8 mouse cellular contexts compared by ENCODE assay signal in genomic region chr4:128729033-128729708, GRCm38 (mm10). TPM values are rescaled to one million over a fixed set of nuclear protein-coding genes. Genes with fewer than 3 reads are reported as not detected.
DNase-seq lines count a peak whose midpoint lies in the region; ATAC-seq and TF ChIP-seq lines count a peak whose summit lies in the region.

No protein-coding gene starts in this region.

- intact Hi-C loops in left cerebral cortex, postnatal 4 days (cut with DNase I): no loop called here

- WGBS in embryonic facial prominence, embryonic 11.5 days: 10% methylated on average over 15 of the region's 15 CpGs
- 15% methylated on average over 15 of the region's 15 CpGs for WGBS in intestine, postnatal 0 days

- no peaks in the 10 kb centered on the region for H3K9me3 ChIP-seq in embryonic facial prominence, embryonic 11.5 days (replicated peaks; ENCODE audit: control insufficient read depth, low read length)
- H3K9me3 ChIP-seq in intestine, postnatal 0 days (ENCODE audit: control insufficient read depth): no peaks in the 10 kb centered on the region

- peak; percentile 27 for TF ChIP-seq POLR2A in myocyte (IDR thresholded peaks at IDR 0.05; ENCODE audit: insufficient read length, low read depth)

- H3K79me2 ChIP-seq in myocyte (ENCODE audit: control insufficient read depth, insufficient read depth): peaks cover 65% of the 10 kb centered on the region

- DNase-seq in left cerebral cortex, postnatal 4 days: peak; percentile 89
- DNase-seq in left cerebral cortex, adult 9 months (ENCODE audit: low spot score in 2 of 2): no peak
- DNase-seq in embryonic facial prominence, embryonic 11.5 days (ENCODE audit: low spot score): no peak
- no peak for DNase-seq in adipocyte (ENCODE audit: low spot score)
- no peak for DNase-seq in embryo, embryonic 9.5 days (ENCODE audit: extremely low spot score)

- TF ChIP-seq CTCF in intestine, postnatal 0 days (IDR thresholded peaks at IDR 0.05; ENCODE audit: low read depth): no peak

- peak overlapping the region; percentile 93 for H3ac ChIP-seq in myocyte (ENCODE audit: control insufficient read depth, insufficient read length)

- H3K27ac ChIP-seq in embryonic facial prominence, embryonic 11.5 days (replicated peaks; ENCODE audit: low read depth, low read length): no peak overlapping the region
- H3K27ac ChIP-seq in intestine, postnatal 0 days (ENCODE audit: low read depth, low read length): 0 out of 2 replicates have a peak overlapping the region, but pooled peaks have one; percentile 5

- ATAC-seq in embryonic facial prominence, embryonic 11.5 days (replicated peaks; ENCODE audit: insufficient number of reproducible peaks, low FRiP score, low TSS enrichment, low read depth): no peak
- ATAC-seq in intestine, postnatal 0 days: no peak
- no peak for ATAC-seq in monocyte, adult 5-6 weeks (replicated peaks; ENCODE audit: insufficient number of reproducible peaks, low FRiP score, low TSS enrichment, poor library complexity, severe bottlenecking)

- no peaks in the 10 kb centered on the region for H3K27me3 ChIP-seq in embryonic facial prominence, embryonic 11.5 days (ENCODE audit: control insufficient read depth, insufficient read depth, low read length)
- H3K27me3 ChIP-seq in intestine, postnatal 0 days (replicated peaks; ENCODE audit: control insufficient read depth, insufficient read depth, low read length): no peaks in the 10 kb centered on the region
- H3K27me3 ChIP-seq in myocyte (ENCODE audit: control insufficient read depth, insufficient read depth, insufficient read length): no peaks in the 10 kb centered on the region

- H3K4me2 ChIP-seq in embryonic facial prominence, embryonic 11.5 days (ENCODE audit: low read depth, low read length): peak overlapping the region; percentile 72
- peak overlapping the region; percentile 85 for H3K4me2 ChIP-seq in intestine, postnatal 0 days (replicated peaks; ENCODE audit: low read depth)
- peak overlapping the region; percentile 90 for H3K4me2 ChIP-seq in myocyte (ENCODE audit: low read depth)

- H3K4me1 ChIP-seq in embryonic facial prominence, embryonic 11.5 days (ENCODE audit: control insufficient read depth, insufficient read depth, low read length): peaks cover 5% of the 10 kb centered on the region
- H3K4me1 ChIP-seq in intestine, postnatal 0 days (replicated peaks; ENCODE audit: control insufficient read depth, insufficient read depth, low read length): peaks cover 14% of the 10 kb centered on the region; the same call in 1 of the 2 replicates

- H3K36me3 ChIP-seq in embryonic facial prominence, embryonic 11.5 days (replicated peaks; ENCODE audit: control insufficient read depth, insufficient read depth, low read depth, low read length): no peaks in the 10 kb centered on the region; the same call in 1 of the 2 replicates
- H3K36me3 ChIP-seq in intestine, postnatal 0 days (ENCODE audit: control insufficient read depth, insufficient read depth): no peaks in the 10 kb centered on the region; the same call in 1 of the 2 replicates
- H3K36me3 ChIP-seq in myocyte (ENCODE audit: control insufficient read depth, insufficient read depth): no peaks in the 10 kb centered on the region

- peak overlapping the region; percentile 99 for H3K9ac ChIP-seq in embryonic facial prominence, embryonic 11.5 days (replicated peaks; ENCODE audit: low read length)
- H3K9ac ChIP-seq in intestine, postnatal 0 days (ENCODE audit: low read depth, low read length): peak overlapping the region; percentile 0

- peak overlapping the region; percentile 97 for H3K4me3 ChIP-seq in embryonic facial prominence, embryonic 11.5 days (ENCODE audit: low read depth, low read length)
- peak overlapping the region; percentile 84 for H3K4me3 ChIP-seq in intestine, postnatal 0 days (ENCODE audit: low read depth, low read length)
- peak overlapping the region; percentile 86 for H3K4me3 ChIP-seq in myocyte

TF ChIP-seq in myocyte, 11 proteins besides CTCF, POLR2A, EP300 and RAD21:
- TF ChIP-seq MYOD1 (IDR thresholded peaks at IDR 0.05; ENCODE audit: control insufficient read depth in 1 of 3, insufficient read length in 2 of 3, low read depth in 2 of 3) (no peak), MYOG (IDR thresholded peaks at IDR 0.05; ENCODE audit: control insufficient read depth in 1 of 3, insufficient read depth in 1 of 3, insufficient read length in 2 of 3, low read depth in 2 of 3) (no peak), USF1 (IDR thresholded peaks at IDR 0.05; ENCODE audit: low read depth) (no peak), POLR2AphosphoS2 (IDR thresholded peaks at IDR 0.05; ENCODE audit: insufficient read length, low read depth) (peak; percentile 67)

RNA-seq across cellular contexts. Expression of gene A3galt2, which starts 26.0 kb away (rescaled TPM):
- total RNA-seq in left cerebral cortex, postnatal 4 days (2021): 1 to 10 TPM; 1.1 to 1.3 TPM
- 0.11 and 0.18 TPM in 2 replicates for polyA plus RNA-seq in embryonic facial prominence, embryonic 11.5 days (2014; fragmentation: Nextera tagmentation; extraction: Ambion mirVana)
- polyA plus RNA-seq in intestine, postnatal 0 days (2015; fragmentation: Nextera tagmentation; extraction: Ambion mirVana): not detected in 2 replicates
- polyA plus RNA-seq in myocyte (2012; fragmentation: generic; extraction: Trizol): 0.13 TPM
- total RNA-seq in monocyte, adult 5-6 weeks (2017): 0.19 to 0.57 TPM in 2 of 3 replicates, not detected in the other
